Mouse (Mus musculus) MEL (cell line): ENCODE data around the gene Ube2cbp. TPM values are rescaled to one million over a fixed set of nuclear protein-coding genes. Genes with fewer than 3 reads are reported as not detected.

Experiments used
- DNase-seq: peaks from one replicate; pipeline ENCODE4 v3.0.0; 2011; ENCODE audit warnings: low read depth, low spot score
- H3K27ac ChIP-seq: 2 replicates; pipeline ENCODE4 v1.5.1; 2012; ENCODE audit warnings: low read depth, mild to moderate bottlenecking, control low read depth, low read length, moderate library complexity; ENCODE audit not compliant: control insufficient read depth
- H3K27me3 ChIP-seq, 2 experiments: fragments of 150-350 bp in 1 of 2; sonication (generic) in 1 of 2; 2 replicates each; pipeline ENCODE4 v1.6.1; 2012; ENCODE audit warnings: low read length in 2 of 2, mild to moderate bottlenecking in 2 of 2, improper control_type of control experiment in 1 of 2, moderate library complexity in 1 of 2; ENCODE audit not compliant: insufficient read depth in 2 of 2, control insufficient read depth in 1 of 2
- H3K36me3 ChIP-seq, 2 experiments: 2 replicates each; pipeline ENCODE4 v1.6.1; 2012 to 2014; ENCODE audit warnings: low read length in 2 of 2, improper control_type of control experiment in 1 of 2, inconsistent platforms in 1 of 2, mild to moderate bottlenecking in 1 of 2; ENCODE audit not compliant: insufficient read depth in 2 of 2, control insufficient read depth in 1 of 2
- H3K4me1 ChIP-seq, 2 experiments: fragments of 150-350 bp in 1 of 2; sonication (generic) in 1 of 2; 2 replicates each; pipeline ENCODE4 v1.6.1; 2012; ENCODE audit warnings: low read length in 2 of 2, improper control_type of control experiment in 1 of 2, mild to moderate bottlenecking in 1 of 2; ENCODE audit not compliant: insufficient read depth in 2 of 2, control insufficient read depth in 1 of 2
- H3K4me3 ChIP-seq, 2 experiments: fragments of 150-350 bp in 1 of 2; sonication (generic) in 1 of 2; 2 replicates each; pipeline ENCODE4 v1.5.1; 2012; ENCODE audit warnings: low read depth in 2 of 2, low read length in 2 of 2, mild to moderate bottlenecking in 2 of 2, moderate library complexity in 2 of 2, control low read depth in 1 of 2, improper control_type of control experiment in 1 of 2; ENCODE audit not compliant: control insufficient read depth in 1 of 2, insufficient read depth in 1 of 2
- H3K79me2 ChIP-seq: 2 replicates; pipeline ENCODE4 v1.6.1; 2012; ENCODE audit warnings: mild to moderate bottlenecking, low read length, moderate library complexity; ENCODE audit not compliant: control insufficient read depth, poor library complexity, insufficient read depth
- H3K9ac ChIP-seq: 2 replicates; pipeline ENCODE4 v1.6.1; 2012; ENCODE audit warnings: low read depth, mild to moderate bottlenecking, control low read depth, low read length, moderate library complexity; ENCODE audit not compliant: control insufficient read depth, poor library complexity, severe bottlenecking
- H3K9me3 ChIP-seq: fragments of 150-350 bp; sonication (generic); replicated peaks from 2 replicates; pipeline ENCODE4 v1.6.1; 2012; ENCODE audit warnings: mild to moderate bottlenecking, low read length, improper control_type of control experiment, moderate library complexity; ENCODE audit not compliant: insufficient read depth
- BHLHE40 ChIP-seq: IDR thresholded peaks from 2 replicates; pipeline ENCODE4 v1.6.1; 2012; ENCODE audit warnings: low read depth, mild to moderate bottlenecking, inconsistent platforms, low read length, improper control_type of control experiment, borderline replicate concordance
- E2F4 ChIP-seq: IDR thresholded peaks from 2 replicates; pipeline ENCODE4 v1.6.1; 2011; ENCODE audit warnings: low read depth, low read length, improper control_type of control experiment, borderline replicate concordance
- ELF1 ChIP-seq: IDR thresholded peaks from 2 replicates; pipeline ENCODE4 v1.6.1; 2014; ENCODE audit warnings: low read depth, mild to moderate bottlenecking, inconsistent platforms, low read length, improper control_type of control experiment, moderate library complexity
- ETS1 ChIP-seq: IDR thresholded peaks from 2 replicates; pipeline ENCODE4 v1.6.1; 2012; ENCODE audit warnings: low read depth, mild to moderate bottlenecking, inconsistent platforms, low read length, improper control_type of control experiment, moderate library complexity
- HCFC1 ChIP-seq: IDR thresholded peaks from 2 replicates; pipeline ENCODE4 v1.6.1; 2012; ENCODE audit warnings: low read depth, mild to moderate bottlenecking, inconsistent platforms, low read length, improper control_type of control experiment, moderate library complexity
- JUND ChIP-seq: IDR thresholded peaks from 2 replicates; pipeline ENCODE4 v1.6.1; 2011; ENCODE audit warnings: low read depth, mild to moderate bottlenecking, improper control_type of control experiment, low read length
- MAFK ChIP-seq: IDR thresholded peaks from 2 replicates; pipeline ENCODE4 v1.6.1; 2011; ENCODE audit warnings: low read depth, mild to moderate bottlenecking, low read length, improper control_type of control experiment, borderline replicate concordance
- MAX ChIP-seq: IDR thresholded peaks from 2 replicates; pipeline ENCODE4 v1.6.1; 2011; ENCODE audit warnings: low read length, improper control_type of control experiment
- MAZ ChIP-seq: IDR thresholded peaks from 2 replicates; pipeline ENCODE4 v1.6.1; 2012; ENCODE audit warnings: low read depth, mild to moderate bottlenecking, inconsistent platforms, low read length, improper control_type of control experiment
- MEF2A ChIP-seq: IDR thresholded peaks from 2 replicates; pipeline ENCODE4 v1.6.1; 2014; ENCODE audit warnings: low read depth, mild to moderate bottlenecking, inconsistent platforms, low read length, improper control_type of control experiment; ENCODE audit not compliant: poor library complexity, insufficient replicate concordance, severe bottlenecking; ENCODE audit errors: extremely low read depth
- MYC ChIP-seq: IDR thresholded peaks from 2 replicates; pipeline ENCODE4 v1.6.1; 2011; ENCODE audit warnings: low read depth, mild to moderate bottlenecking, low read length, improper control_type of control experiment, moderate library complexity
- NELFE ChIP-seq: IDR thresholded peaks from 2 replicates; pipeline ENCODE4 v1.6.1; 2011; ENCODE audit warnings: low read depth, low read length, improper control_type of control experiment
- POLR2A ChIP-seq, 2 experiments: IDR thresholded peaks; 2 replicates each; pipeline ENCODE4 v1.6.1; 2011 to 2012; ENCODE audit warnings: low read length in 2 of 2, mild to moderate bottlenecking in 2 of 2, control low read depth in 1 of 2, improper control_type of control experiment in 1 of 2, low read depth in 1 of 2, moderate library complexity in 1 of 2; ENCODE audit not compliant: control insufficient read depth in 1 of 2, insufficient read depth in 1 of 2, poor library complexity in 1 of 2
- SMC3 ChIP-seq: IDR thresholded peaks from 2 replicates; pipeline ENCODE4 v1.6.1; 2011; ENCODE audit warnings: low read depth, low read length, improper control_type of control experiment
- TBP ChIP-seq: IDR thresholded peaks from 2 replicates; pipeline ENCODE4 v1.8.0; 2011; ENCODE audit warnings: low read depth, low read length, improper control_type of control experiment
- UBTF ChIP-seq: IDR thresholded peaks from 2 replicates; pipeline ENCODE4 v1.6.1; 2012; ENCODE audit warnings: low read depth, mild to moderate bottlenecking, inconsistent platforms, low read length, improper control_type of control experiment, moderate library complexity, borderline replicate concordance; ENCODE audit not compliant: insufficient read depth
- ZC3H11A ChIP-seq: IDR thresholded peaks from 2 replicates; pipeline ENCODE4 v1.6.1; 2012; ENCODE audit warnings: low read depth, mild to moderate bottlenecking, inconsistent platforms, low read length, improper control_type of control experiment
- ZMIZ1 ChIP-seq: IDR thresholded peaks from 2 replicates; pipeline ENCODE4 v1.6.1; 2012; ENCODE audit warnings: low read depth, mild to moderate bottlenecking, inconsistent platforms, low read length, improper control_type of control experiment, moderate library complexity
- polyA plus RNA-seq, 2 experiments: library from polyadenylated mRNA; stranded (reverse) in 1 of 2; unstranded in 1 of 2; fragments of >175 nt in 1 of 2; fragments of >200 nt in 1 of 2; gene quantifications; 2 replicates each; pipeline versions ENCODE4 v1.2.1 to v1.2.4; 2012; ENCODE audit warnings: low replicate concordance in 2 of 2, low read depth in 1 of 2; ENCODE audit not compliant: insufficient read length in 2 of 2, insufficient read depth in 1 of 2, missing spikeins in 1 of 2
- total RNA-seq: library from RNA; depleted of rRNA; stranded (reverse); fragments of 300-350 nt; gene quantifications from 2 replicates; pipeline ENCODE4 v1.2.3, GENCODE M21; 2012

Gene Ube2cbp
- total and polyA plus RNA-seq, 3 experiments = 6.4 to 7.2 TPM; not detected in 1

DNA sequence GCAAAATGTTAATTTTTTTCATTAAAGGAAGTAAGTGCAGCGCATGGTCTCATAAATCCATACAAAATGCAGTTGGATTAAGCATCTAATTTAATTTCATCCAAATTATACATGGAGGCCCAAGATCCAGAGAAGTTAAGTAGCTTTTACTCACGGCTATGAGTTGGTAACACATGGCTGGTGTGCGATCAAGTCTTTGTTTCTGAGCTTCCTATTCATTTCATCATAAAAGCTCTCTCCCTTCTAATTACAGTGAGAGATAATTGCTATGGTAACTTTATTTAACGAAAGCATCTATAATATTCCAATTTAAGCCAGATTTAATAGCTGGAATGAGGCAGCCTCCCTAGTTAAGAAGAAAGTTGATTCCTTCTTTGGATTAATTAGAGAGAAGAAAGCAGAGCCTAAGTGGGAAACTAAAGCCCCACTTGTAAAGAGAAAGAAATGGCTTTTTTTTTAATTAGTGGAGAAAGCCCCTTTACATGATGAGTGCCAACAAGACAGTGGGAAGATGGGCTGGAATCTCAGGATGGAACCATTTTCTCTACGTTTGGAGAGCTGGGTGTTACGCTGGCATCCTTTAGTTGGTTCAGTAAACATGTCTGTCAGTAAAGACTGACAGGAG is 145.1 kb downstream of the Ube2cbp start:
- Histone ChIP-seq H3K27ac (no peak overlapping the region), H3K9ac (no peak overlapping the region), H3K36me3 (no peaks in the 10 kb centered on the region), H3K9me3 (no peaks in the 10 kb centered on the region), H3K4me1 (no peaks in the 10 kb centered on the region), H3K79me2 (no peaks in the 10 kb centered on the region), H3K27me3 (no peaks in the 10 kb centered on the region), H3K4me3 (no peak overlapping the region)
- no peak for TF ChIP-seq E2F4
- DNase-seq = no peak

DNA sequence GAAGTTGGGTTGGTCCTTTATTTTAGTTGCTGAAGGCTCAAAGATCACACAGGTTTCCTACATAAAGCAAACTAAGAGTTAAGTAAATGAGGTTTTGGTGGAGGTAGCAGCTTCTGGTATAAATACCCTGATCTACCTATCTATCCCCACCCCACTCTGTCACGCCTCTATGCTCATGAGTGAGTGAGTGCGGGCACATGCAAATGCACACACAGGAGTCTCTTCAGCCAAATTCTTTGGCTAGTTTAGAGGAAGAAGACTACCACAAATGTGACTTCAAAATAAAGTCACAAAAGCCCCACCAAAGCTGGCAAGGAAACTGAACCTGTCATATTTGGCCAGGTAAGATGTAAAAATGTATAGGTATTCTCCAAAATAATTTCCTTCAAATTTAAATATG is 149.1 kb downstream of the Ube2cbp start:
- Histone ChIP-seq H3K79me2 (no peaks in the 10 kb centered on the region), H3K36me3 (no peaks in the 10 kb centered on the region), H3K27ac (no peak overlapping the region), H3K9me3 (no peaks in the 10 kb centered on the region), H3K27me3 (no peaks in the 10 kb centered on the region), H3K4me1 (no peaks in the 10 kb centered on the region), H3K4me3 (no peak overlapping the region), H3K9ac (no peak overlapping the region)
- no peak for DNase-seq
- TF ChIP-seq MYC (no peak), MAZ (no peak), NELFE (no peak), HCFC1 (no peak), MEF2A (no peak), TBP (no peak), SMC3 (no peak), POLR2A (IDR thresholded peaks at IDR 0.05; ENCODE audit: control insufficient read depth in 1 of 2, insufficient read depth in 1 of 2, low read depth in 1 of 2, low read length in 2 of 2, poor library complexity in 1 of 2) (no peak), E2F4 (no peak), ELF1 (no peak), UBTF (no peak), MAX (no peak)

DNA sequence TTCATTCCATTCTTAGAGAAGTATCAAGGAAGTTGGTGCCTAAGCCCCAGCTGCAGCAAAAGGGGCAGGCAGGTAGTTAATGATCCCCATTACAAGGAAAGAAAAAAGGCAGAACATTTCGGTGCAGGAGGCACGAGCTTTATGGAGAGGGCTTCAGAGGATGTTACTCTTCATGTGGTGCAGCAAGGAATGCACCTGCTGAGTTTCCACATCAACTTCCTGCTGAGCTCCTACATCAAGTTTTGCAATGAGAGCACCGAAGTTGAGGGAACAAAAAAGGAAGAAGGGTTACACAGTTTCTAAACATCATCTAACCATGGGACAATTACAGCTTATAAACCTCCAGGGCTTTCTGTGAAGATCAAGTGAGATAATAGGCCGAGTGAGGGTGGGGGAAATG is 156.1 kb downstream of the Ube2cbp start:
- TF ChIP-seq MEF2A (no peak), ZC3H11A (no peak), TBP (no peak), MAFK (no peak), JUND (no peak), SMC3 (no peak), ZMIZ1 (no peak), ETS1 (no peak), ELF1 (no peak), BHLHE40 (no peak)
- Histone ChIP-seq H3K36me3 (no peaks in the 10 kb centered on the region), H3K27ac (no peak overlapping the region), H3K9me3 (no peaks in the 10 kb centered on the region), H3K79me2 (no peaks in the 10 kb centered on the region), H3K27me3 (no peaks in the 10 kb centered on the region), H3K9ac (no peak overlapping the region), H3K4me1 (no peaks in the 10 kb centered on the region), H3K4me3 (no peak overlapping the region)
- no peak for DNase-seq
